Mouse (Mus musculus) T-cell, adult 2 months (primary cell): Measurements from ENCODE around the gene Timm10.
"Not testable (repeated sequence)": the region's sequence is repeated elsewhere in the genome, so short reads cannot be mapped to it uniquely, and the experiment has no call there.

Experiments used
- DNase-seq: peaks from one replicate; pipeline ENCODE4 v3.0.0; 2022; ENCODE audit warnings: low spot score

The Timm10 gene

GRCm38 (mm10) chr2:84826488-84827282 lies at the start of gene Timm10:
Gene Timm10, plus strand, starts transcription at chr2:84826997.
- DNase-seq = peak; percentile 77

GRCm38 (mm10) chr2:84777706-84778105 lies 49.1 kb upstream of the Timm10 start:
- DNase-seq = no peak

- DNase-seq = peak; percentile 87
These were observed 47.6 kb upstream of the Timm10 start for GRCm38 (mm10) chr2:84779210-84779609.

GRCm38 (mm10) chr2:84783315-84783714 lies 43.5 kb upstream of the Timm10 start:
- no peak for DNase-seq

- DNase-seq = no peak
These were observed 42.8 kb upstream of the Timm10 start for GRCm38 (mm10) chr2:84783840-84784566.

- DNase-seq = no peak
These were observed 38.5 kb upstream of the Timm10 start for GRCm38 (mm10) chr2:84788316-84788715.

GRCm38 (mm10) chr2:84790418-84790817 lies 36.4 kb upstream of the Timm10 start:
- no peak for DNase-seq

- no peak for DNase-seq
These were observed 34.3 kb upstream of the Timm10 start for GRCm38 (mm10) chr2:84792516-84792915.

GRCm38 (mm10) chr2:84793154-84793553 lies 33.6 kb upstream of the Timm10 start:
- no peak for DNase-seq

GRCm38 (mm10) chr2:84793871-84794270 lies 32.9 kb upstream of the Timm10 start:
- no peak for DNase-seq

- DNase-seq = peak; percentile 55
These were observed 28.8 kb upstream of the Timm10 start for GRCm38 (mm10) chr2:84797833-84798492.

GRCm38 (mm10) chr2:84798493-84798921 lies 28.3 kb upstream of the Timm10 start, which contains the start of gene Ube2l6:
Gene Ube2l6, plus strand, starts transcription at chr2:84798828.
- DNase-seq = peak; percentile 28

- DNase-seq = peak; percentile 41
These were observed 27.7 kb upstream of the Timm10 start for GRCm38 (mm10) chr2:84799041-84799561.

GRCm38 (mm10) chr2:84800304-84800703 lies 26.5 kb upstream of the Timm10 start:
- DNase-seq = no peak

- not testable (repeated sequence) for DNase-seq
These were observed 25.6 kb upstream of the Timm10 start for GRCm38 (mm10) chr2:84801223-84801622.

GRCm38 (mm10) chr2:84803963-84804362 lies 22.8 kb upstream of the Timm10 start:
- DNase-seq = no peak

- DNase-seq = no peak
These were observed 20.3 kb upstream of the Timm10 start for GRCm38 (mm10) chr2:84806546-84806945.

GRCm38 (mm10) chr2:84809330-84809729 lies 17.5 kb upstream of the Timm10 start:
- DNase-seq = no peak

GRCm38 (mm10) chr2:84810526-84810885 lies 16.3 kb upstream of the Timm10 start:
- DNase-seq = no peak

- DNase-seq = peak; percentile 80
These were observed 15.8 kb upstream of the Timm10 start for GRCm38 (mm10) chr2:84810886-84811577.

GRCm38 (mm10) chr2:84811880-84812279 lies 14.9 kb upstream of the Timm10 start:
- DNase-seq = no peak

GRCm38 (mm10) chr2:84812676-84813075 lies 14.1 kb upstream of the Timm10 start:
- DNase-seq = no peak
